Mouse (Mus musculus): ENCODE measurements around the gene Tspan31.

Tspan31 gene

GRCm38 (mm10) chr10:127070190-127071121 lies at the start of gene Tspan31:
TSS of gene Tspan31 (minus strand) at chr10:127070264.
- peak; percentile 36 to 55 for DNase-seq (ENCODE audit: low spot score in 2 of 2)

DNA sequence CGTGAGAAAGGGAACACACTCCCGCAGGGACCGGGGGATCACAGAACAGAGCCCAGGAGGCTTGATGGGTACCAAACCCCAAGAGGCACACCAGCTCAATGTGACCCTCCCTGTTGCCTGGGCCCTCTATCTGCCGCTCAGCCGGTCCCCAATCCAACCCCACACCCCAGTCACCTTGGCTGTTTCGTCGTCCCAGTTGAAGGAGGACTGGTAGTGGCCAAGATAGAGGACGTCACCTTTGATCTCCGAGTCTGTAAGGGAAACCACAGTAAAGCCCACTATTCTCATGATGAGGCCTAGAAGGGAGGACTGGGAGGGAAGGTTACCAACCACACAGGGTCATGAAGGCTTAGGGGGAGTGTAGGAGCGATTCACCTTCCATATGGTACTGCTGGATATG lies 49.2 kb upstream of the Tspan31 start:
- DNase-seq (ENCODE audit: low spot score in 2 of 2): no peak

GRCm38 (mm10) chr10:127118470-127118869 lies 48.4 kb upstream of the Tspan31 start:
- DNase-seq (ENCODE audit: low spot score in 2 of 2): no peak

- no peak for DNase-seq (ENCODE audit: low spot score in 2 of 2)
Measured at GRCm38 (mm10) chr10:127115068-127115467, 45.0 kb upstream of the Tspan31 start.

- DNase-seq (ENCODE audit: low spot score in 2 of 2): no peak
Measured at GRCm38 (mm10) chr10:127114408-127114807, 44.3 kb upstream of the Tspan31 start.

DNA sequence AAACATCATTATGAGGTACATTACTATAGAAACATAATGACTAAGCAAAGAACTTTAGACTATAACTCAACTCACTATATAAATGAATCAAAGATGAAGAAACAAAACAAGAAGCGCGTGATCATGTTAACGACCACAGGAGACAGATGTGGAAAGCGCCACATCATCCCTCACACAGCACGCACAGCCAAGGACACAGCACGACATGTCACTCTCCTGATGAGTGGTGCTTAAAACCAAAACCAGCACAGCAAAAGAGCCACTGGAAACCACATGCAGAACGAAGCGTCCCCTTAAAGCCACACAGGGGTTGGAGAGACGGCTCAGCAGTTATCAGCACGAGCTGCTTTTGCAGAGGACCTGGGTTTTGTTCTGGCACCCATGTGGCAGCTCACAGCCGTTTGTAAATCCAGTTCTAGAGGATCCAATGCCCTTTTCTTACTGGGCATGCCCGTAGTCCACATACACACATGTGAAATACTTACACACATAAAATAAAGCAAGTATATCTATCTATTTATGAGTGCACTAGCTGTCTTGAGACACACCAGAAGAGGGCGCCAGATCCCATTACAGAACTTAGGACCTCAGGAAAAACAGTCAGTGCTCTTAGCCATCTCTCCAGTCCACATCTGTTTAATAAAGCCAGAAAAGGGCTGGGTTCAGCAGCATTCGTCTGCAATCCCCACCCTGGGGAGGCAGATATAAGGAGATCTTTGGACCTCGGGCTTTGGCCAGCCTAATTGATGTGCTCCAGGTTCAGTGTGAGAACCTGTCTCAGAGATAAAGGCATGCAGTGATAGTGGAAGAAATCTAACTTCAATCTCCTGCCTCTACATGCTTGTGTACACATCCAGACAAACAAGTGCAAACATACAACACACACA lies 41.2 kb upstream of the Tspan31 start:
- DNase-seq (ENCODE audit: low spot score in 2 of 2): no peak

GRCm38 (mm10) chr10:127108262-127108583 lies 38.2 kb upstream of the Tspan31 start:
- DNase-seq (ENCODE audit: low spot score in 2 of 2): no peak

- no peak for DNase-seq (ENCODE audit: low spot score in 2 of 2)
Measured at GRCm38 (mm10) chr10:127107563-127108261, 37.6 kb upstream of the Tspan31 start.

DNA sequence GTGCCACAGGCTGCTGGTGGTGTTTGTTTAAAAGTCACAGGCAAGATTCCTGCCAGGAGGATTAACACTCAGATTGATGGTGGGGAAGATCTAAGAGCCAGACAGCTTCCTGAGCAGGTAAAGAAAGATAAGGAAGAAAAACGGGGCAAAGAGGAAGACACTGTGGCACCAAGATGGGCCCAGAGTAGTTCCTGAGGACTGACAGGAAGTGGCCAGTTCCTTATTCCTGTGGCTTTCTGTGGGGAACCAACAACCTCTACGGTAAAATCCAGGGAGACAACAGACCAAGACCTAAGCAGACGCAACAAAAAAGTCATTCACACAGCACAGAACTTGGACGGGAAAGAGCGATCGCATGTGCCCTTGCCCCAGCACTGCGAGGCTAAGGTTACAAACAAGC lies 33.6 kb upstream of the Tspan31 start:
- DNase-seq (ENCODE audit: low spot score in 2 of 2): no peak

GRCm38 (mm10) chr10:127101151-127101550 lies 31.1 kb upstream of the Tspan31 start:
- no peak for DNase-seq (ENCODE audit: low spot score in 2 of 2)

DNA sequence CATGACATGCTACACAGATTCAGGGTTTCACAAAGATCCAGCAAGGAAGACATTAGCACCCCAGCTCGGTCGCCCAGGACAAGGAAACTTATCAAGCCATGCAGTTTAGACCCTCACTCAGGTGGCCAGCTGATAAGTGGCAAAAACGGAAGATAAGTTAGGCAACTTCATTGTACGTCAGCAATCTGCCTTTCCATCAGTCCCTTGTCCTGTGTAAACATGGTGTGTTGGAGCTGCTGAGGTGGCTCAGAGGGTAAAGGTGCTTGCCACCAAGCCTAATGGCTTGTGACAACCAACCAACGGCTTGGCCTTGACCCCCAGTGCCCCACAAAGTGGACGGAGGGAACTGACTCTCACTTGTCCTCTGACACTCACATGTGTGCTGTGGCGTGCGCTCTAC lies 30.4 kb upstream of the Tspan31 start:
- DNase-seq (ENCODE audit: low spot score in 2 of 2): no peak

DNA sequence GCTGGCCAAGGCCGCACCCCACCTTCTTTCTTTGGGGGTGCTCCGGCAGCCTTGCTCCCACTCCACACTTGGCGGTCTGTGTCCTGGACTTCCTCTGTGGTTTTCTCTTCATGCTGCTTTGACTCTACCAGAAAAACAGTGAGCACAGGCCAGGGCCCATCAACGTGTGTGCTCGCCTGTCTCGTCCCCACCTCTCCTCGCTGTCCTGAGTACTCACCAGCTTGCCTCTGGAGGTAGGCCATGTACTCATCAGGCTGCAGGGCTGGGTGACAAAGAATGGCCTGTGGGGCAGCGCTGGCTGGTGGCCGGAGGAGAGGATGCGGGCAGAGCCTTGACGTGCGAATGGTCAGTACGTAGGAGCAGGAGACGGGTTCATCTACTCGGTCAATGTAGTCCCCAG lies 29.8 kb upstream of the Tspan31 start:
- no peak for DNase-seq (ENCODE audit: low spot score in 2 of 2)

GRCm38 (mm10) chr10:127099191-127099590 lies 29.1 kb upstream of the Tspan31 start:
- DNase-seq (ENCODE audit: low spot score in 2 of 2): no peak

DNA sequence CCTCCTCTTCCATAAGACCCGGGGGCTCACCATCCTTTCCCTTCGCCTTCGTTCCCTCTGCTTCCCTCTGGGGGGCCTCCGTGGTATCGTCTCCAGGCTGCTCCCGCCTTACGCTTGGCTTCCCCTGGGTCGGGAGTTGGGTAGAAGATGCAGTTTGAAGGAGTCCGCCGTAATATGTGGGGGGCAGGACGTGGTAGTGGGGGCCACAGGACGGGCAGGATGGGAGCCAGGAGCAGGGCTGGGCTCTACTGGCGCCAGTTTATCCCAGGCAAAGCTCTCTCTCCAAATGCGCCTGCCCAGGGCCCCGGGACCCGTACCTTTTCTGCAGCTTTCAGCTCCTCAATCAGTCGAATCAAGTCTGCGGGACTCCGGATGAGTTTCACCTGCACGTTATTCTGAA lies 28.4 kb upstream of the Tspan31 start:
- no peak for DNase-seq (ENCODE audit: low spot score in 2 of 2)

DNA sequence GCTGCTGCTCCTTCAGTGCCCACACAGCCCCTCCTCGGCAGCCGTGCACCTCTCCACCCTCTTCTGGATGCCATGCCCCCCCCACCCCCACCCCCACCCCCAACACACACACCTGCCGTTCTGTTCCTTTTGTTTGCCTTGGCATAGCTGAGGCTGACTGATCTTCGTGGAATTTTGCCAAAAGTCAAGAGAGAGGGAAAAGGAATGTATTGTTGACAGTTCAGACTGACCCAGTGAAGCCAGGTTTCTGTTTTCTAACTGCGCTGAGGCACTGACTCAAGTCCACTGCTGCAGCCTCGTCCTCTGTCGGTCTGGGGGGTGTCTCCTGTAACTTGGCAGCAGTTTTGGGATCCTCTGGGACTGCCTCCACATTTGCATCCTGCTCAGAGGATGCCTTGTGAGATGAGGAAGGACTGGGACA lies 24.3 kb upstream of the Tspan31 start:
- no peak for DNase-seq (ENCODE audit: low spot score in 2 of 2)

DNA sequence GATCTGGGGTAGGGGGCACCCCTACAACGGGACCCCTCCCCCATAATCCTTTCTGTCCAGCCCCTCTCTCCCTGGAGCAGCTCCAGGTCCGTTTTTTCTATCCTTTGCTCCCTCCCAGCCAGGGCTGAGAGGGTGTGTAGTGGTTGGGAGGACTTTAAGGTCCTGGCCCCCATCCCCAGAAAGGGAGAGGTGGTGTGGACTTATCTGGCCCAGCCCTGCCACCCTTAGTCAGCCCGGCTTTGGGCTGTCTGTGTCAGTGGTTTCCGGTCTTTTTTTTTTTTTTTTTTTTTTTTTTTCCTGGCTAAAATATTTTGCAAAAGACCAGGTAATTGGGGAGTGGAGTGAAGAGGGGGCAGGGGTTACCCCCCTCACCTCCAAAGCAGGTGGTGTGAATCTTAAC lies 22.7 kb upstream of the Tspan31 start:
- no peak for DNase-seq (ENCODE audit: low spot score in 2 of 2)

DNA sequence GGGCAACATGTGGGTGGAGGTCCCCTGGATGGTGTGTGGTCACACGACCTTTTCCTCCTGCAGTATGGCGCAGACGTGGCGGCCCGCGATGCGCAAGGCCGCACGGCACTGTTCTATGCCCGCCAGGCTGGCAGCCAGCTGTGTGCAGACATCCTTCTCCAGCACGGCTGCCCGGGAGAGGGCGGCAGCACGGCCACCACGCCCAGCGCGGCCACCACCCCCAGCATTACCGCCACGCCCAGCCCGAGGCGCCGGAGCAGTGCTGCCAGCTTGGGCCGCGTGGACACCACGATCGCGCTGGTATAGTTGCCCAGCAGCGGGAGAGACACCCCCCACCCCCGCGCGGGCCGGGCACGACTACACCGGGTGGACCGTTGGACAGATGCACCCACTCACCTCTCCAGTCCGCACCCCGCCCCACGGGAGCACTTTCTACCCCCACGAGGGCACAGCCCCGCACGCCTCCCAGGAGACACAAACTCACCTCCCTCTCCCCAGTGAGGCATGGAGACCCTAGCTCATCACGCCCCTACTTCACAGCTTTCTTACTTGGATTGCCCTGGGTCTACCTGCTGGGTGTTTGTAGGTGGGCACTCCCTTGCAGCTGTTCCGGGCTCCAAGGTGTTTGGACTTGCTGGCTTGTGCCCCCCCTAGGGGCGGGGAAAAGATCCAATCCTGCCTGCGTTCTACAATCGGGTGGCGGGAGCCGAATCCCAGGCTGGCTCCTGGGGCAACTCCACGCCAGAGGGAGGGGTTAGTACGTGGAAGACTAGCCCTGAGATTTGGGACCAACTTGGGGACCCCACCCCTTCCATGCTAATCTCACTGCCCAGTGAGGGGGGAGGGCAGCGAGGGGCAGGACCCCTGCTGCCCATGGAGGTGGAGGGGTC lies 21.7 kb upstream of the Tspan31 start:
- DNase-seq (ENCODE audit: low spot score in 2 of 2): no peak

DNA sequence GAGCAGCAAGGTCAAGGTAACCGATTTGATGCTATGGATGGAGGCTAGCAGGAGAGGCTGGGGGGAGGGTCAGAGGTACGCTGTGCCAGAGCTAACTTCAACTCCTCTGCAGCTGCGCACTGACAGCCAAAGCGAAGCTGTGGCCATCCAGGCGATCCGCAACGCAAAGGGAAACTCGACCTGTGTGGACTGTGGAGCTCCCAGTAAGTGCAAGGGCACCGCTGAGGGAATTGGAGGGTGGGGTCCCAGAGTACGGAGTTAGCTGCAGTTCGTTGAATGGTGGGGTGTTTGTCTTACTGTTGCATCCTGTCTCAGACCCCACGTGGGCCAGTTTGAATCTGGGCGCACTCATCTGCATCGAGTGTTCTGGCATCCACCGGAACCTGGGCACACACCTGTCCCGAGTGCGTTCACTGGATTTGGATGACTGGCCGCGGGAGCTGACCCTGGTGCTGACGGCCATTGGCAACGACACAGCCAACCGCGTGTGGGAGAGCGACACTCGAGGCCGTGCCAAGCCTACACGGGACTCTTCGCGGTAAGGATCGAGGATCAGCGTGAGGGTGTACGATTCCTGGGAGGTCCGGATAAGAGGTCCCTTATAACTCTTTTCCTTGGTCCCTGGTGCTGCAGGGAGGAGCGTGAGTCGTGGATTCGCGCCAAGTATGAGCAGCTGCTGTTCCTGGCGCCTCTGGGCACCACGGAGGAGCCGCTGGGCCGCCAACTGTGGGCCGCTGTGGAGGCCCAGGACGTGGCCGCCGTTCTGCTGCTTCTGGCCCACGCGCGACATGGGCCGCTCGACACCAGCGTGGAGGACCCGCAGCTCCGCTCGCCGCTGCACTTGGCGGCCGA lies 20.7 kb upstream of the Tspan31 start:
- no peak for DNase-seq (ENCODE audit: low spot score in 2 of 2)

- DNase-seq (ENCODE audit: low spot score in 2 of 2): no peak
Measured at GRCm38 (mm10) chr10:127085633-127086032, 15.6 kb upstream of the Tspan31 start.

- no peak for DNase-seq (ENCODE audit: low spot score in 2 of 2)
Measured at GRCm38 (mm10) chr10:127085052-127085451, 15.0 kb upstream of the Tspan31 start.

Measured in spleen, postnatal 14 days (tissue).